Mouse (Mus musculus): ENCODE measurements around the gene Ntrk3. TPM values are rescaled to one million over a fixed set of nuclear protein-coding genes. Genes with fewer than 3 reads are reported as not detected.

The Ntrk3 gene
- polyA plus RNA-seq, 1 experiment from 2014 or later: 3.8 TPM

Other genes with a start within 250 kb of the Ntrk3 start
- 87.0 and 90.5 TPM in 2 replicates for gene Mrps11, start 45.1 kb upstream of the Ntrk3 start, polyA plus RNA-seq (2016; fragmentation: Nextera tagmentation; extraction: Ambion mirVana)
- 85.9 and 86.2 TPM in 2 replicates for gene Mrpl46, start 45.5 kb upstream of the Ntrk3 start, polyA plus RNA-seq (2016; fragmentation: Nextera tagmentation; extraction: Ambion mirVana)
- 23.4 and 24.2 TPM in 2 replicates for gene Det1, start 109.3 kb upstream of the Ntrk3 start, polyA plus RNA-seq (2016; fragmentation: Nextera tagmentation; extraction: Ambion mirVana)
- 80.2 and 81.1 TPM in 2 replicates for gene Aen, start 157.8 kb upstream of the Ntrk3 start, polyA plus RNA-seq (2016; fragmentation: Nextera tagmentation; extraction: Ambion mirVana)
- 0.40 and 0.84 TPM in 2 replicates for gene Isg20, start 175.4 kb upstream of the Ntrk3 start, polyA plus RNA-seq (2016; fragmentation: Nextera tagmentation; extraction: Ambion mirVana)